ENCODE assay signal across 31 mouse cellular contexts in the genomic region with DNA sequence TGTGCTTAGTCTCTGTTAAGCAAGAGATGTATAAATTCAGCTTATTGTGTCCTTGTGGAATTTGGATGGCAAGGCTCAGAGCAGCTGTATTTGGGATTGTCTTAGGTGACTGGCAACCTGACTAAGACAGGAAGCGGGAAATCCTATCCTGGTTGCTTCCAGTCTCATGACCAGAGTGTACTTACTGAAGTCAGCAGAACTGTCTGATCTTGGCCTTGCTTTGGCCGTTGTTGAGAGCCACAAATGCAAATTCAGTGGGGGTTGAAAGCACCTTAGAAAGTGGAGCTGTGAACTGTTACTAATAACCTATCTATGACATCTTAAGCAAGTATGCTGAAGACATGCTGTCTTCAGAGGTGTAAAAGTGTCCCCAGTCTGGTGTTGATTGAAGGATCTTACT.
"Had no signal": no experiment of that assay in that cellular context is flagged by ENCODE, and none has a peak within 500 bp of the region (broad histone marks: within the 10 kb centered on the region; RNA-seq: fewer than 3 reads in every experiment).

No protein-coding gene starts in this region.

- H3K4me3 ChIP-seq: left cerebral cortex, adult 2 months; limb, embryonic 10.5 days; limb, embryonic 12.5 days; limb, embryonic 13.5 days; limb, embryonic 15.5 days; liver, embryonic 12.5 days; liver, embryonic 13.5 days; liver, embryonic 15.5 days; lung, embryonic 15.5 days; megakaryocyte, embryonic 14.5 days; midbrain, embryonic 10.5 days; midbrain, embryonic 12.5 days; midbrain, embryonic 13.5 days; myocyte; neural tube, embryonic 12.5 days had no signal

- H3K27ac ChIP-seq: left cerebral cortex, adult 2 months; limb, embryonic 10.5 days; limb, embryonic 12.5 days; limb, embryonic 13.5 days; limb, embryonic 15.5 days; liver, embryonic 12.5 days; liver, embryonic 13.5 days; liver, embryonic 14.5 days; liver, embryonic 15.5 days; lung, embryonic 15.5 days; macrophage; midbrain, embryonic 10.5 days; midbrain, embryonic 12.5 days; midbrain, embryonic 13.5 days; neural tube, embryonic 12.5 days had no signal

- DNase-seq: left cerebral cortex, postnatal 4 days; liver; liver, embryonic 13.5 days; liver, postnatal 0 days; lung, adult 18-20 months; lung, adult 2 months; lung, embryonic 14.5 days; lung, postnatal 10 days; lung, postnatal 14 days; lung, postnatal 36 days; lung, postnatal 4 days; midbrain, embryonic 14.5 days had no signal

- H3K27me3 ChIP-seq: limb, embryonic 12.5 days; limb, embryonic 13.5 days; limb, embryonic 15.5 days; liver, embryonic 12.5 days; liver, embryonic 13.5 days; liver, embryonic 15.5 days; lung, embryonic 15.5 days; megakaryocyte, embryonic 14.5 days; midbrain, embryonic 12.5 days; midbrain, embryonic 13.5 days; neural tube, embryonic 12.5 days had no signal

- H3K4me2 ChIP-seq: limb, embryonic 12.5 days; limb, embryonic 13.5 days; limb, embryonic 15.5 days; liver, embryonic 11.5 days; liver, embryonic 12.5 days; liver, embryonic 13.5 days; liver, embryonic 15.5 days; lung, embryonic 14.5 days; lung, embryonic 15.5 days; midbrain, embryonic 12.5 days; midbrain, embryonic 13.5 days; neural tube, embryonic 12.5 days had no signal

- ATAC-seq: liver, embryonic 12.5 days; liver, postnatal 0 days; lung, postnatal 0 days; midbrain, embryonic 13.5 days; midbrain, embryonic 16.5 days had no signal

- H3K9me3 ChIP-seq: limb, embryonic 10.5 days; limb, embryonic 12.5 days; limb, embryonic 13.5 days; limb, embryonic 15.5 days; liver, embryonic 12.5 days; liver, embryonic 13.5 days; liver, embryonic 15.5 days; lung, embryonic 15.5 days; megakaryocyte, embryonic 14.5 days; midbrain, embryonic 10.5 days; midbrain, embryonic 12.5 days; midbrain, embryonic 13.5 days had no signal

- H3K9ac ChIP-seq: limb, embryonic 12.5 days; limb, embryonic 13.5 days; limb, embryonic 15.5 days; liver, embryonic 12.5 days; liver, embryonic 13.5 days; liver, embryonic 14.5 days; liver, embryonic 15.5 days; liver, postnatal 0 days; lung, embryonic 14.5 days; lung, embryonic 15.5 days; midbrain, embryonic 12.5 days; midbrain, embryonic 13.5 days; neural tube, embryonic 12.5 days had no signal

- H3K4me1 ChIP-seq: limb, embryonic 10.5 days; limb, embryonic 12.5 days; limb, embryonic 13.5 days; limb, embryonic 15.5 days; liver, embryonic 12.5 days; liver, embryonic 13.5 days; liver, embryonic 15.5 days; midbrain, embryonic 10.5 days; midbrain, embryonic 12.5 days; midbrain, embryonic 13.5 days; neural tube, embryonic 12.5 days had no signal
